Mouse (Mus musculus): ENCODE measurements around the gene Syne1. TPM values are rescaled to one million over a fixed set of nuclear protein-coding genes. Genes with fewer than 3 reads are reported as not detected.

The Syne1 gene
- total and polyA plus RNA-seq, 3 experiments, result 5.3 to 6.8 TPM; not detected in 1

GRCm38 (mm10) chr10:5087336-5087735 lies 463.9 kb downstream of the Syne1 start:
- Histone ChIP-seq H3K9me3 (replicated peaks; ENCODE audit: insufficient read depth, low read length) (no peaks in the 10 kb centered on the region), H3K79me2 (ENCODE audit: control insufficient read depth, insufficient read depth, low read length, poor library complexity) (no peaks in the 10 kb centered on the region), H3K27me3 (ENCODE audit: control insufficient read depth in 1 of 2, insufficient read depth in 2 of 2, low read length in 2 of 2) (no peaks in the 10 kb centered on the region), H3K27ac (ENCODE audit: control insufficient read depth, low read depth, low read length) (no peak overlapping the region), H3K4me3 (ENCODE audit: control insufficient read depth in 1 of 2, insufficient read depth in 1 of 2, low read depth in 2 of 2, low read length in 2 of 2) (no peak overlapping the region), H3K4me1 (ENCODE audit: control insufficient read depth in 1 of 2, insufficient read depth in 2 of 2, low read length in 2 of 2) (no peaks in the 10 kb centered on the region; a peak in 1 of 4 replicates), H3K9ac (ENCODE audit: control insufficient read depth, low read depth, low read length, poor library complexity, severe bottlenecking) (no peak overlapping the region), H3K36me3 (ENCODE audit: control insufficient read depth in 1 of 2, insufficient read depth in 2 of 2, low read length in 2 of 2) (no peaks in the 10 kb centered on the region; a peak in 1 of 4 replicates)
- no peak for DNase-seq (ENCODE audit: low read depth, low spot score)
- TF ChIP-seq MYB (IDR thresholded peaks at IDR 0.05; ENCODE audit: low read depth, low read length), result no peak
- no peak for TF ChIP-seq USF2 (IDR thresholded peaks at IDR 0.05; ENCODE audit: borderline replicate concordance in 1 of 2, insufficient read depth in 1 of 2, low read depth in 1 of 2, low read length in 2 of 2)
- TF ChIP-seq POLR2A (IDR thresholded peaks at IDR 0.05; ENCODE audit: control insufficient read depth in 1 of 2, insufficient read depth in 1 of 2, low read depth in 1 of 2, low read length in 2 of 2, poor library complexity in 1 of 2), result no peak
- TF ChIP-seq CHD1 (IDR thresholded peaks at IDR 0.05; ENCODE audit: low read depth, low read length), result no peak

GRCm38 (mm10) chr10:5086329-5086728 lies 465.0 kb downstream of the Syne1 start:
- Histone ChIP-seq H3K9ac (ENCODE audit: control insufficient read depth, low read depth, low read length, poor library complexity, severe bottlenecking) (no peak overlapping the region), H3K9me3 (replicated peaks; ENCODE audit: insufficient read depth, low read length) (no peaks in the 10 kb centered on the region), H3K4me1 (ENCODE audit: control insufficient read depth in 1 of 2, insufficient read depth in 2 of 2, low read length in 2 of 2) (no peaks in the 10 kb centered on the region; a peak in 1 of 4 replicates), H3K27me3 (ENCODE audit: control insufficient read depth in 1 of 2, insufficient read depth in 2 of 2, low read length in 2 of 2) (no peaks in the 10 kb centered on the region), H3K4me3 (ENCODE audit: control insufficient read depth in 1 of 2, insufficient read depth in 1 of 2, low read depth in 2 of 2, low read length in 2 of 2) (no peak overlapping the region), H3K36me3 (ENCODE audit: control insufficient read depth in 1 of 2, insufficient read depth in 2 of 2, low read length in 2 of 2) (no peaks in the 10 kb centered on the region; a peak in 1 of 4 replicates), H3K27ac (ENCODE audit: control insufficient read depth, low read depth, low read length) (no peak overlapping the region), H3K79me2 (ENCODE audit: control insufficient read depth, insufficient read depth, low read length, poor library complexity) (no peaks in the 10 kb centered on the region)
- DNase-seq (ENCODE audit: low read depth, low spot score), result no peak
- no peak for TF ChIP-seq CHD2 (IDR thresholded peaks at IDR 0.05; ENCODE audit: low read length)
- no peak for TF ChIP-seq MXI1 (IDR thresholded peaks at IDR 0.05; ENCODE audit: low read depth, low read length)
- no peak for TF ChIP-seq JUND (IDR thresholded peaks at IDR 0.05; ENCODE audit: low read depth, low read length)
- TF ChIP-seq MAFK (IDR thresholded peaks at IDR 0.05; ENCODE audit: borderline replicate concordance, low read depth, low read length), result no peak
- TF ChIP-seq TCF12 (IDR thresholded peaks at IDR 0.05; ENCODE audit: low read depth, low read length), result no peak
- TF ChIP-seq GABPA (IDR thresholded peaks at IDR 0.05; ENCODE audit: low read depth, low read length), result no peak

- peak; percentile 10 for DNase-seq (ENCODE audit: low read depth, low spot score)
- no peaks in the 10 kb centered on the region for H3K79me2 ChIP-seq (ENCODE audit: control insufficient read depth, insufficient read depth, low read length, poor library complexity)
- TF ChIP-seq BHLHE40 (IDR thresholded peaks at IDR 0.05; ENCODE audit: borderline replicate concordance, low read depth, low read length) (no peak), NELFE (IDR thresholded peaks at IDR 0.05; ENCODE audit: low read depth, low read length) (no peak), MYC (IDR thresholded peaks at IDR 0.05; ENCODE audit: low read depth, low read length) (no peak), ZKSCAN1 (IDR thresholded peaks at IDR 0.05; ENCODE audit: low read depth, low read length) (no peak), ZNF384 (IDR thresholded peaks at IDR 0.05; ENCODE audit: low read depth, low read length) (no peak), CHD2 (IDR thresholded peaks at IDR 0.05; ENCODE audit: low read length) (no peak), JUND (IDR thresholded peaks at IDR 0.05; ENCODE audit: low read depth, low read length) (no peak), POLR2AphosphoS2 (IDR thresholded peaks at IDR 0.05; ENCODE audit: low read length) (no peak), E2F4 (IDR thresholded peaks at IDR 0.05; ENCODE audit: borderline replicate concordance, low read depth, low read length) (no peak), ELF1 (IDR thresholded peaks at IDR 0.05; ENCODE audit: low read depth, low read length) (no peak), MAZ (IDR thresholded peaks at IDR 0.05; ENCODE audit: low read depth, low read length) (no peak)
- no peak overlapping the region for H3K4me3 ChIP-seq (ENCODE audit: control insufficient read depth in 1 of 2, insufficient read depth in 1 of 2, low read depth in 2 of 2, low read length in 2 of 2)
- H3K4me1 ChIP-seq (ENCODE audit: control insufficient read depth in 1 of 2, insufficient read depth in 2 of 2, low read length in 2 of 2), result no peaks in the 10 kb centered on the region; a peak in 1 of 4 replicates
- H3K9ac ChIP-seq (ENCODE audit: control insufficient read depth, low read depth, low read length, poor library complexity, severe bottlenecking), result no peak overlapping the region
- no peak overlapping the region for H3K27ac ChIP-seq (ENCODE audit: control insufficient read depth, low read depth, low read length)
- H3K36me3 ChIP-seq (ENCODE audit: control insufficient read depth in 1 of 2, insufficient read depth in 2 of 2, low read length in 2 of 2), result no peaks in the 10 kb centered on the region; a peak in 1 of 4 replicates
- H3K9me3 ChIP-seq (replicated peaks; ENCODE audit: insufficient read depth, low read length), result no peaks in the 10 kb centered on the region
- no peaks in the 10 kb centered on the region for H3K27me3 ChIP-seq (ENCODE audit: control insufficient read depth in 1 of 2, insufficient read depth in 2 of 2, low read length in 2 of 2)
These were observed 465.5 kb downstream of the Syne1 start for GRCm38 (mm10) chr10:5085792-5086191.

All from MEL (cell line).